12 mouse cellular contexts compared by ENCODE assay signal in the genomic region with DNA sequence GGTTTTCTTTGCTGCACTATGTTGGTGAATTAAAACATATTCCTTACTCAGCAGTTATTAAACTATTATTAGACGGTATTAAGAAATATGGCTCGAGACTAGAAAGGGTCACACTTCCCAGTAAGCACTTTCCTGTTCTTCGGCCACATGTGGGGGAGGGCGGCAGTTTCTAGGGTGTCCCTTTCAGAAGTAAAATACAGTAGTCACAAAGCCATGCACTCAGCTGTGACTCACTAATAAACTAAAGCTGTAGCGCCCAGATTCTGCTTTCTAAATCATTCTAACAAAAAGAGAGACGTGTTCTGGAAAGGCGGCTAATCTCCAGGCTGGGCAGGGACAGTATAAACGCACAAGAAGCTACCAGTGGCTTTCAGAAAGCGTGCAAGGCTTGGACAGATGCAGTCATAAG. TPM values are rescaled to one million over a fixed set of nuclear protein-coding genes. Genes with fewer than 3 reads are reported as not detected.
DNase-seq lines count a peak whose midpoint lies in the region; ATAC-seq and TF ChIP-seq lines count a peak whose summit lies in the region.
"Had no signal": no experiment of that assay in that cellular context is flagged by ENCODE, and none has a peak within 500 bp of the region (broad histone marks: within the 10 kb centered on the region; RNA-seq: fewer than 3 reads in every experiment).

No protein-coding gene starts in this region.

- H3K27me3 ChIP-seq in heart, embryonic 14.5 days (ENCODE audit: control insufficient read depth, insufficient read depth, low read length) = no peaks in the 10 kb centered on the region
- no peaks in the 10 kb centered on the region for H3K27me3 ChIP-seq in heart, embryonic 12.5 days (replicated peaks)
- H3K27me3 ChIP-seq in stomach, embryonic 15.5 days (replicated peaks) = no peaks in the 10 kb centered on the region
- no peaks in the 10 kb centered on the region for H3K27me3 ChIP-seq in stomach, postnatal 0 days (ENCODE audit: control insufficient read depth, insufficient read depth, low read length)
- H3K27me3 ChIP-seq: embryonic facial prominence, embryonic 15.5 days; neural tube, embryonic 12.5 days had no signal

- TF ChIP-seq CTCF in stomach, postnatal 0 days (IDR thresholded peaks at IDR 0.05; ENCODE audit: low read depth) = no peak

- no peak overlapping the region for H3K4me3 ChIP-seq in heart, embryonic 14.5 days (ENCODE audit: control insufficient read depth in 1 of 2, insufficient read depth in 1 of 2, low read depth in 1 of 2, low read length in 2 of 2)
- H3K4me3 ChIP-seq in heart, embryonic 12.5 days = no peak overlapping the region
- no peak overlapping the region for H3K4me3 ChIP-seq in stomach, embryonic 15.5 days (replicated peaks)
- H3K4me3 ChIP-seq in stomach, postnatal 0 days (ENCODE audit: low read depth, low read length) = no peak overlapping the region
- H3K4me3 ChIP-seq: embryonic facial prominence, embryonic 15.5 days; neural tube, embryonic 12.5 days had no signal

- 0 out of 2 replicates have a peak overlapping the region, but pooled peaks have one; percentile 2 for H3K9ac ChIP-seq in heart, embryonic 14.5 days (ENCODE audit: low read length)
- no peak overlapping the region for H3K9ac ChIP-seq in heart, embryonic 12.5 days
- no peak overlapping the region for H3K9ac ChIP-seq in stomach, embryonic 15.5 days
- no peak overlapping the region for H3K9ac ChIP-seq in stomach, postnatal 0 days (ENCODE audit: low read length)
- H3K9ac ChIP-seq: embryonic facial prominence, embryonic 15.5 days; hindbrain, embryonic 14.5 days; neural tube, embryonic 12.5 days had no signal

- H3K36me3 ChIP-seq in heart, embryonic 14.5 days (ENCODE audit: control insufficient read depth, insufficient read depth, low read length) = no peaks in the 10 kb centered on the region
- no peaks in the 10 kb centered on the region for H3K36me3 ChIP-seq in heart, embryonic 12.5 days
- H3K36me3 ChIP-seq in stomach, embryonic 15.5 days = no peaks in the 10 kb centered on the region
- H3K36me3 ChIP-seq in stomach, postnatal 0 days (ENCODE audit: control insufficient read depth, insufficient read depth, low read length) = no peaks in the 10 kb centered on the region
- H3K36me3 ChIP-seq: embryonic facial prominence, embryonic 15.5 days; neural tube, embryonic 12.5 days had no signal

- no peak for TF ChIP-seq EP300 in stomach, postnatal 0 days (optimal IDR thresholded peaks at IDR 0.05)

- H3K27ac ChIP-seq in heart, embryonic 14.5 days (replicated peaks in 1 of 2; ENCODE audit: control insufficient read depth in 1 of 2, insufficient read depth in 1 of 2, low read depth in 2 of 2, low read length in 2 of 2) = peak overlapping the region in 1 of 2 experiments; percentile 58; a peak in 1 of 4 replicates
- no peak overlapping the region for H3K27ac ChIP-seq in heart, embryonic 12.5 days (ENCODE audit: poor library complexity, severe bottlenecking)
- H3K27ac ChIP-seq in stomach, embryonic 15.5 days = peak overlapping the region; percentile 11; the same call in 1 of the 2 replicates
- no peak overlapping the region for H3K27ac ChIP-seq in stomach, postnatal 0 days (replicated peaks)
- H3K27ac ChIP-seq: embryonic facial prominence, embryonic 15.5 days; hindbrain, embryonic 14.5 days; neural tube, embryonic 12.5 days had no signal

- H3K4me2 ChIP-seq in heart, embryonic 14.5 days (ENCODE audit: low read length) = no peak overlapping the region
- no peak overlapping the region for H3K4me2 ChIP-seq in heart, embryonic 12.5 days
- 0 out of 2 replicates have a peak overlapping the region, but pooled peaks have one; percentile 3 for H3K4me2 ChIP-seq in stomach, embryonic 15.5 days
- H3K4me2 ChIP-seq in stomach, postnatal 0 days (replicated peaks; ENCODE audit: low read depth) = no peak overlapping the region
- H3K4me2 ChIP-seq: embryonic facial prominence, embryonic 15.5 days; hindbrain, embryonic 14.5 days; neural tube, embryonic 12.5 days had no signal

- DNase-seq in stomach, postnatal 0 days (ENCODE audit: low spot score) = no peak
- peak; percentile 61 to 71 for DNase-seq in kidney, postnatal 4 days
- DNase-seq in thymus, postnatal 4 days = no peak
- DNase-seq in thymus, adult 18-20 months = no peak
- DNase-seq: cerebellum, adult 9-11 months; right cerebral cortex, postnatal 14 days had no signal

- no peak for ATAC-seq in heart, embryonic 14.5 days (ENCODE audit: insufficient number of reproducible peaks, insufficient read depth, low FRiP score, low read depth)
- ATAC-seq in heart, embryonic 12.5 days (ENCODE audit: insufficient number of reproducible peaks, low FRiP score) = no peak
- ATAC-seq in stomach, embryonic 15.5 days (ENCODE audit: insufficient read depth, low FRiP score, low read depth) = no peak
- ATAC-seq in stomach, postnatal 0 days (ENCODE audit: low FRiP score, low TSS enrichment) = no peak

- 51% methylated on average over 9 of the region's 9 CpGs for WGBS in heart, embryonic 14.5 days
- WGBS in heart, embryonic 12.5 days = 51% methylated on average over 9 of the region's 9 CpGs
- WGBS in stomach, embryonic 15.5 days = 39% methylated on average over 9 of the region's 9 CpGs
- 33% methylated on average over 9 of the region's 9 CpGs for WGBS in stomach, postnatal 0 days

- peaks cover 11 to 16% of the 10 kb centered on the region in 2 experiments for H3K4me1 ChIP-seq in heart, embryonic 14.5 days (ENCODE audit: control insufficient read depth in 2 of 2, insufficient read depth in 2 of 2, low read length in 2 of 2)
- peaks cover 27% of the 10 kb centered on the region for H3K4me1 ChIP-seq in heart, embryonic 12.5 days (replicated peaks)
- H3K4me1 ChIP-seq in stomach, embryonic 15.5 days = 0 out of 2 replicates have a peak, but pooled peaks cover 6% of the 10 kb centered on the region
- H3K4me1 ChIP-seq in stomach, postnatal 0 days (replicated peaks; ENCODE audit: control insufficient read depth, insufficient read depth) = no peaks in the 10 kb centered on the region

- no peaks in the 10 kb centered on the region for H3K9me3 ChIP-seq in heart, embryonic 14.5 days (ENCODE audit: control insufficient read depth, low read length)
- H3K9me3 ChIP-seq in heart, embryonic 12.5 days (replicated peaks) = no peaks in the 10 kb centered on the region; the same call in 1 of the 2 replicates
- H3K9me3 ChIP-seq in stomach, embryonic 15.5 days = no peaks in the 10 kb centered on the region
- H3K9me3 ChIP-seq in stomach, postnatal 0 days (ENCODE audit: control insufficient read depth, low read length) = no peaks in the 10 kb centered on the region
- H3K9me3 ChIP-seq: embryonic facial prominence, embryonic 15.5 days; neural tube, embryonic 12.5 days had no signal

RNA-seq across cellular contexts. Expression of a gene that starts 23.3 kb away (rescaled TPM):
- polyA plus RNA-seq in heart, embryonic 14.5 days (2014; fragmentation: Nextera tagmentation; extraction: Ambion mirVana) = 39.9 and 45.1 TPM in 2 replicates
- polyA plus RNA-seq in heart, embryonic 12.5 days (2016; fragmentation: Nextera tagmentation; extraction: Ambion mirVana) = 40.0 and 40.1 TPM in 2 replicates
- polyA plus RNA-seq in stomach, embryonic 15.5 days (2015; fragmentation: Nextera tagmentation; extraction: Ambion mirVana) = 48.8 and 49.4 TPM in 2 replicates
- polyA plus RNA-seq in stomach, postnatal 0 days (2015; fragmentation: Nextera tagmentation; extraction: Ambion mirVana) = 18.3 and 19.2 TPM in 2 replicates

RNA-seq across cellular contexts. Expression of a gene that starts 55.8 kb away (rescaled TPM):
- polyA plus RNA-seq in heart, embryonic 14.5 days (2014; fragmentation: Nextera tagmentation; extraction: Ambion mirVana) = 58.5 and 59.2 TPM in 2 replicates
- polyA plus RNA-seq in heart, embryonic 12.5 days (2016; fragmentation: Nextera tagmentation; extraction: Ambion mirVana) = 40.1 and 42.6 TPM in 2 replicates
- polyA plus RNA-seq in stomach, embryonic 15.5 days (2015; fragmentation: Nextera tagmentation; extraction: Ambion mirVana) = 45.5 and 53.4 TPM in 2 replicates
- 52.3 and 55.4 TPM in 2 replicates for polyA plus RNA-seq in stomach, postnatal 0 days (2015; fragmentation: Nextera tagmentation; extraction: Ambion mirVana)

Comparison
In these comparisons a context has a peak if more than half of its experiments do, and no peak if none do; other contexts are left out.
1. DNase-seq: peak in kidney, postnatal 4 days (2 of 2); none in stomach, postnatal 0 days (single experiment), thymus, postnatal 4 days (single experiment) and thymus, adult 18-20 months (0 of 2).